Mouse (Mus musculus): ENCODE measurements around the gene Pex26. TPM values are rescaled to one million over a fixed set of nuclear protein-coding genes. Genes with fewer than 3 reads are reported as not detected.

Pex26 gene
- polyA plus RNA-seq (2012; rRNA removed) = 13.0 and 13.5 TPM in 2 replicates

DNA sequence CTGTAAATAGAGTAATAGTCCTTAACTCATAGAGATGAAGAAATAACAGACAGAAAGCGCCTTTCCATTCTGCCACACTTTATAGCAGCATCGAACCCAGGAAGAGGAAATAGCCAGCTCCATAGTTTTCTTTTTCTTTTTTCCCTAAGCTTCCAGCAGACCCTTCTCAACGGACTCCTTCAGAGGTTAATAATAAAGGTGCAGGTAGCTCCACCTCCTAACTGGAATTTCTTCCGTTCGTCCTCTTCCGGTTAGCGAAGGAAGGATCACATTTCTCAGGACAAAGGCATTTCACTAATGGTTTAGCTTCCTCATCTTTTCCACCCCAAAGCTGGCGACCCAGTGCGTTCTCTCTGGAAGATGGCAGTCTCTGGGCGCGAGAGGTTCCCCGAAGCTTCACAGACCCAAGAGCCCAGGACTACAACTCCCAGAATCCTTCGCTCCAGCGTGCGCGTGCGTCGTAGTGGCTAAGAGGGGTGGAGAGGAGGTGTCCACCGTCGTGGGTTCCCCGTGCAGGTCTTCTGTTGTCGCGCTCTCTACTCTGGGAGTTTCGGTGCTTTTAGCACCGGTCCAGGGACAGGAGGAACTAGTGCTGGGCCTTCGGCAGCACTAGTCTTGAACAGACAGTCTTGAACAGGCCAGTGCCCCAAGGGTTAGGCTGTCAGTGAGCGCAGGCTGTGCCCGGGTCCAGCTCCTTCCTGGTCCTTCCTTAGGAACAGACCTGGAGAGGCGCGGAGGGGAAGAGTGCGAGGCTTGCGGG, at the start of gene Pex26:
Gene Pex26, plus strand, starts transcription at position 254 of the 760 bp plus-strand sequence.
- Histone ChIP-seq H3K4me1 (ENCODE audit: control insufficient read depth, insufficient read depth, low read length) (peaks cover 8% of the 10 kb centered on the region), H3K4me3 (replicated peaks; ENCODE audit: extremely low read depth, low read depth, low read length) (peak within 1 kb of the TSS; percentile 74)
- WGBS = 1% methylated on average over 32 of the region's 32 CpGs
- peak; percentile 94 for DNase-seq
- TF ChIP-seq CTCF (IDR thresholded peaks at IDR 0.05; ENCODE audit: insufficient read depth, low read length) (no peak), POLR2A (IDR thresholded peaks at IDR 0.05; ENCODE audit: borderline replicate concordance, extremely low read depth, low read depth, low read length) (peak; percentile 66; the same call in 1 of the 2 replicates)

DNA sequence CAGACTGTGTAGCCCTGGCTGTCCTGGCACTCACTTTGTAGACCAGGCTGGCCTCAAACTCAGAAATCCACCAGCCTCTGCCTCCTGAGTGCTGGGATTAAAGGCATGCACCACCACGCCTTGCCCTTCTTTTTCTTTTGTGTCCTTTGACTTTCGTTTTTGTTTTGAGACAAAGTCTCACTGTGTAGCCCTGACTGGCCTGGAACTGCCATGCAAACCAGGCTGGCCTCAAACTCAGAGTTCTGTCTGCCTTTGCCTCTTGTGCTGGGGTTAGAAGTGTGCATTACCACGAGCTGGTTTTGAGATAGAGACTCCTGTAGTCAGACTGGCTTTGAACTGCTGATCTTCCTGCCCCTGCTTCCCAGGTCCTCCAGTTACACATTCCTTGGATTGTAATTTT, 49.2 kb upstream of the Pex26 start:
- no peak for DNase-seq
- Histone ChIP-seq H3K4me1 (ENCODE audit: control insufficient read depth, insufficient read depth, low read length) (no peaks in the 10 kb centered on the region), H3K4me3 (replicated peaks; ENCODE audit: extremely low read depth, low read depth, low read length) (no peak overlapping the region)
- WGBS = 69% methylated on average over 3 of the region's 3 CpGs
- no peak for TF ChIP-seq POLR2A (IDR thresholded peaks at IDR 0.05; ENCODE audit: borderline replicate concordance, extremely low read depth, low read depth, low read length)
- TF ChIP-seq CTCF (IDR thresholded peaks at IDR 0.05; ENCODE audit: insufficient read depth, low read length) = no peak

DNA sequence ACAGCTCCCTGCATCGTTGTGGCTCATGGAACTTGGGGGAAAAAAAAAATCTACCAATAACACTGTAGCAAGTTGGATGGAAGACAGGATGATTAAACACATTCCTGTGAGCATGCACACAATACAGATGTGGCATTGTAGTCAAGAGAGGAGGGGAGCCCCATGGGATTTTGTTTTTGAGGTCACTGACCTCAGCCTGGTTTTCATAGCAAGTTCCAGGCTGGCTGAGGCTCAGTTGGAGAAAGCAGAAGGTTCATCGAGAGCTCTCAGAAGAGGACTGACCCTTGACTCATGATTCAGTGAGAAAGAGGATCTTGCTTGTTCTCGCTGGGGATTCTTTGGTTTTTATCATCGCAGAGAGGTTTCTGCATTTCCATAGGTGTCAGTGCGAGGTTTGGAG, 48.6 kb upstream of the Pex26 start:
- WGBS = 66% methylated on average over 5 of the region's 5 CpGs
- DNase-seq = no peak
- Histone ChIP-seq H3K4me1 (ENCODE audit: control insufficient read depth, insufficient read depth, low read length) (no peaks in the 10 kb centered on the region), H3K4me3 (replicated peaks; ENCODE audit: extremely low read depth, low read depth, low read length) (no peak overlapping the region)
- no peak for TF ChIP-seq CTCF (IDR thresholded peaks at IDR 0.05; ENCODE audit: insufficient read depth, low read length)
- TF ChIP-seq POLR2A (IDR thresholded peaks at IDR 0.05; ENCODE audit: borderline replicate concordance, extremely low read depth, low read depth, low read length) = no peak

DNA sequence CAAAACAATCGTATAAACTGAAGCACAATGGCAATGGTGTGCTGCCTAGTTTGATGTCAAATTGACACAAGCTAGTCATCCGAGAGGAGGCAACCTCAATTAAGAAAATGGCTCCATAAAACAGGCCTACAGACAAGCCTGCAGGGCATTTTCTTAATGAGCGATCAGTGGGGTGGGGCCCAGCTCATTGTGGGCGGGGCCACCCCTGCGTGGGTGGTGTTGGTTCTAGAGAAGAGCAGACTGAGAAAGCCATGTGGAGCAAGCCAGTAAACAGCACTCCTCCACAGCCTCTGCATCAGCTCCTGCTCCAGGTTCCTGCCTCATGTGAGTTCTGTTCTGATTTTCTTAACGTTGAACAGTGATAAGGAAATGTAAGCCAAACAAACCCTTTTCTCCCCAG, 46.2 kb upstream of the Pex26 start:
- no peak for DNase-seq
- TF ChIP-seq CTCF (IDR thresholded peaks at IDR 0.05; ENCODE audit: insufficient read depth, low read length) (no peak), POLR2A (IDR thresholded peaks at IDR 0.05; ENCODE audit: borderline replicate concordance, extremely low read depth, low read depth, low read length) (no peak)
- Histone ChIP-seq H3K4me1 (ENCODE audit: control insufficient read depth, insufficient read depth, low read length) (no peaks in the 10 kb centered on the region), H3K4me3 (replicated peaks; ENCODE audit: extremely low read depth, low read depth, low read length) (no peak overlapping the region)
- WGBS = 64% methylated on average over 6 of the region's 6 CpGs

DNA sequence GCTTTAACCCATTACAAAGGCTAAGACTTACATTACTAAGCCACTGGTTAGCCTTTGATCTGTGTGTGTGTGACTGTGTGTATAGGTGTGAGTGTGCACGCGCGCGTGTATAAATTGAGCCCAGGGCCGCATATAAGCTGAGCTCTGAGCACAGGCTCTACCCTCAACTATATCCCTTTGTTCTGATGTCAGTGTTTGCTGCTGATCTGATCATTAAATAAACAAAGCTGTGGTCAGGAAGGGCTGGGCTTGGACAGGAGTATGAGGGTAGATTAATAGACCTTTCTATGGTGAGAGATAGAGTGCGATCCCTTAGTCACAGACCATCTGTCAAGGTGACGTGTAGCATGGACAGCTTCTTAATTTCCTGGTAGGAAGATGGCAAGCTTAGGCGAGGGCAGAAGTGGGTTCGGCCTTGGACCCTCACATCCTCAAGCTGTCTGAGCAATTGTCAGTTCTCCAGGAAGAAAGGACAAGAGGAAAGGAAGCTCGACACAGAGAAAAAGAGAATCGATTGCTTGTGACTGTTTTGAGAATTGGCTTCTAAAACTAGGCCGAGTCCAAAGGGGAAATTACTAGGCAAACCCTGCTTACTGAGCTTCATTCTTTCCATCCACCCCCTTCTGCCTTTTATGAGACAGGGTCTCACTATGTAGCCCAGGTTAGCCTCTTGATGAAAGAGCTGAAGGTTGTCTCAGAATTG, 45.0 kb upstream of the Pex26 start:
- no peak for DNase-seq
- WGBS = 53% methylated on average over 12 of the region's 12 CpGs

DNA sequence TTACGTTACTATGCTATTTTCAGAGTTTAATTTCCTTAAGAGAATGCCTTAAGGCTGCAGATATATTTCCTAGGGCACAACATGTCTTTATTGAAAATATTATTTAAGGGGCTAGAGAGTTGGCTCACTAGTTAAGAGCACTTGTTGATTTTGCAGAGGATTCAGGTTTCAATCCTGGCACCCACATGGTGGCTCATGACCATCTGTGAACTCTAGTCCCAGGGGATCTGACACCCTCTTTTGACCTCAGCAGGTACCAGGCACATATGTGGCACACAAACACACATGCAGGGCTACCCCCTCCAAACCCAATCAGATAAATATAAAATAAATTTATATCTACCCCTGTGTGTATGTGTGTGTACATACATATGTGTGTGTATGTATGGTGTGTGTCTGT, 44.2 kb upstream of the Pex26 start:
- TF ChIP-seq CTCF (IDR thresholded peaks at IDR 0.05; ENCODE audit: insufficient read depth, low read length) (no peak), POLR2A (IDR thresholded peaks at IDR 0.05; ENCODE audit: borderline replicate concordance, extremely low read depth, low read depth, low read length) (no peak)
- Histone ChIP-seq H3K4me3 (replicated peaks; ENCODE audit: extremely low read depth, low read depth, low read length) (no peak overlapping the region), H3K4me1 (ENCODE audit: control insufficient read depth, insufficient read depth, low read length) (peaks cover 2% of the 10 kb centered on the region)
- WGBS = 95% methylated on average over 1 of the region's 1 CpGs
- DNase-seq = no peak

More for the DNA sequence above, 45.0 kb upstream of the Pex26 start:
- Histone ChIP-seq H3K4me3 (replicated peaks; ENCODE audit: extremely low read depth, low read depth, low read length) (no peak overlapping the region), H3K4me1 (ENCODE audit: control insufficient read depth, insufficient read depth, low read length) (peaks cover 2% of the 10 kb centered on the region; the same call in 1 of the 2 replicates)
- TF ChIP-seq POLR2A (IDR thresholded peaks at IDR 0.05; ENCODE audit: borderline replicate concordance, extremely low read depth, low read depth, low read length) (no peak), CTCF (IDR thresholded peaks at IDR 0.05; ENCODE audit: insufficient read depth, low read length) (no peak)

DNA sequence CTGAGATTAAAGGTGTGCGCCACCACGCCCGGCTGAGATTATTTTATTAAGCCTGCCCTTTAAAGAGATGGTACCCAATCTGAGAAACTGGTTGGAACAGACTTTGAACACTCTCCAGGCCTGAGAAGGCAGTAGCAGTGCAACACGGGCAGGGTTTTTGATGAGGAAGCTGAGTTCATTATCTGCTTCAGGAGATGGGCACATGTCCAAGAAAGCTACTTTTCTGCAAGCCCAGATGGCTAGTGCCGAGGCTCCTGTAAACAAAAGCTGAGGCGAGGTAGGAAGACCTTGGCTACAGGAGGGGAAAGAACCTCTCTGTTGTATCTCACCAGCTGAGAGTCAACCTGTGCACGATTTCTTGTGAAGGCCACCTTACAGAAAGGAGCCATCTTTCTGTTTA, 41.2 kb upstream of the Pex26 start:
- H3K4me3 ChIP-seq (replicated peaks; ENCODE audit: extremely low read depth, low read depth, low read length) = no peak overlapping the region
- H3K4me1 ChIP-seq (ENCODE audit: control insufficient read depth, insufficient read depth, low read length) = peaks cover 2% of the 10 kb centered on the region
- no peak for DNase-seq
- WGBS = 75% methylated on average over 7 of the region's 7 CpGs
- TF ChIP-seq POLR2A (IDR thresholded peaks at IDR 0.05; ENCODE audit: borderline replicate concordance, extremely low read depth, low read depth, low read length) (no peak), CTCF (IDR thresholded peaks at IDR 0.05; ENCODE audit: insufficient read depth, low read length) (no peak)

DNA sequence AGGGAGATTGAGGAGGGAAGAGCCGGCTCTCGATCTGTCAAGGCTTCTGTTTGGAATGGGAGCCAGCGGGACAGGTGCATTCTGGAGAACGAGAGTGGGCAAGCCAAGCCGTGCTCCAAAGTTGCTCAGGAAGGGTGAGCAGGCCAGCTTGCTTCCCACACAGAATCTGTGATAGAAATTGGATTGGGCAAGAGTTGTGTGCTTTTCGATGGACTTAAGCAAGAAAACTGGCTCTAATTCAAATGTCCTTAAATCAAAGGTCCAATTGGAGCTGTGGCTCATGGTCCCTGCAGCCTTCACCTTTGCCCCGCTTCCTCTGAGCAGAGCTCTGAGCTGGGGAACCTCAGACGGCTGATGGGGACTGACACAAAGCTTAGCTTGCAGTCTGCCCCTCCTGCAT, 40.0 kb upstream of the Pex26 start:
- no peak overlapping the region for H3K4me3 ChIP-seq (replicated peaks; ENCODE audit: extremely low read depth, low read depth, low read length)
- DNase-seq = no peak
- TF ChIP-seq CTCF (IDR thresholded peaks at IDR 0.05; ENCODE audit: insufficient read depth, low read length) = no peak
- TF ChIP-seq POLR2A (IDR thresholded peaks at IDR 0.05; ENCODE audit: borderline replicate concordance, extremely low read depth, low read depth, low read length) = no peak
- 53% methylated on average over 8 of the region's 8 CpGs for WGBS
- H3K4me1 ChIP-seq (ENCODE audit: control insufficient read depth, insufficient read depth, low read length) = peaks cover 2% of the 10 kb centered on the region

DNA sequence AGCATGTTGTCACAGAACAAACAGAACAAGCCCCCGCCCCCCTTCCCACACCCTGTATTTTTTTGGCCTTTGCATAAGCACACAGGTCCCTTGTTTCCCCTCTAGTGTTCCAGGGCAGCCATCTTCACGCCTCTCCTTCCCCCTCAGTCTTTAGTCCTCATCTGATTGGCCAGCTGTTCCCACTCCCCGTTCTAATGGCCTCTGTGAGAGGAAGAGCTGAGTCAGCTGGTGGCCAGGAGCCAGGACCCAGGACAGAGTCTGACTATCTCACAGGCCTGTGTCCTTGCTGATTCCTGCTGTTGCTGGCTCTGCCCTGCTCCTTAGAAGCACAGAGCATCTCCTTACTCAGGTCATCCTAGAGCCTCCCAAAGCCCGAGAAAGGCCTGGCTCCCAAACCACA, 39.4 kb upstream of the Pex26 start:
- 44% methylated on average over 4 of the region's 4 CpGs for WGBS
- no peak for TF ChIP-seq CTCF (IDR thresholded peaks at IDR 0.05; ENCODE audit: insufficient read depth, low read length)
- no peak for TF ChIP-seq POLR2A (IDR thresholded peaks at IDR 0.05; ENCODE audit: borderline replicate concordance, extremely low read depth, low read depth, low read length)
- H3K4me3 ChIP-seq (replicated peaks; ENCODE audit: extremely low read depth, low read depth, low read length) = no peak overlapping the region
- no peak for DNase-seq
- peaks cover 2% of the 10 kb centered on the region for H3K4me1 ChIP-seq (ENCODE audit: control insufficient read depth, insufficient read depth, low read length)

All from lung, adult 2 months (tissue).